Mouse (Mus musculus) C2C12 (cell line): ENCODE measurements around the gene Tmem167. TPM values are rescaled to one million over a fixed set of nuclear protein-coding genes. Genes with fewer than 3 reads are reported as not detected.

Experiments
- H3K27me3 ChIP-seq: one replicate; pipeline ENCODE4 v1.6.1; 2011; ENCODE audit not compliant: control insufficient read depth, insufficient read depth, insufficient read length
- H3K36me3 ChIP-seq: one replicate; pipeline ENCODE4 v1.6.1; 2011; ENCODE audit not compliant: control insufficient read depth, insufficient read depth
- H3K4me3 ChIP-seq: one replicate; pipeline ENCODE4 v1.5.1; 2011; ENCODE audit warnings: mild to moderate bottlenecking, control low read depth; ENCODE audit not compliant: poor library complexity, insufficient read depth, severe bottlenecking
- H3K79me2 ChIP-seq: one replicate; pipeline ENCODE4 v1.6.1; 2011; ENCODE audit not compliant: control insufficient read depth, insufficient read depth
- H3K79me3 ChIP-seq: one replicate; pipeline ENCODE4 v1.6.1; 2011; ENCODE audit warnings: low read depth, control low read depth
- H3ac ChIP-seq: one replicate; pipeline ENCODE3; 2011; ENCODE audit warnings: low read depth; ENCODE audit not compliant: control insufficient read depth, insufficient read length
- CEBPB ChIP-seq: IDR thresholded peaks from one replicate; pipeline ENCODE4 v1.6.1; 2011; ENCODE audit warnings: low read depth, mild to moderate bottlenecking, control low read depth, moderate library complexity
- CTCF ChIP-seq: IDR thresholded peaks from one replicate; pipeline ENCODE4 v1.5.1; 2011; ENCODE audit not compliant: control insufficient read depth, insufficient read depth, insufficient read length
- FOSL1 ChIP-seq: IDR thresholded peaks from one replicate; pipeline ENCODE4 v1.8.0; 2011; ENCODE audit warnings: mild to moderate bottlenecking, low read length; ENCODE audit not compliant: poor library complexity, insufficient read depth, severe bottlenecking
- MAX ChIP-seq: IDR thresholded peaks from one replicate; pipeline ENCODE4 v1.6.1; 2011; ENCODE audit warnings: mild to moderate bottlenecking, control low read depth
- MYOD1 ChIP-seq: IDR thresholded peaks from one replicate; pipeline ENCODE4 v1.6.1; 2011; ENCODE audit warnings: low read depth; ENCODE audit not compliant: control insufficient read depth, insufficient read length
- MYOG ChIP-seq: IDR thresholded peaks from one replicate; pipeline ENCODE4 v1.6.1; 2011; ENCODE audit not compliant: control insufficient read depth, insufficient read length; ENCODE audit errors: extremely low read depth
- USF1 ChIP-seq: IDR thresholded peaks from one replicate; pipeline ENCODE4 v1.6.1; 2011; ENCODE audit warnings: low read depth, mild to moderate bottlenecking, control low read depth, moderate library complexity
- polyA plus RNA-seq: library from polyadenylated mRNA; unstranded; fragments of >200 nt; fragmentation: generic; extraction: Trizol; gene quantifications from one replicate; pipeline ENCODE4 v1.2.1, GENCODE M21; 2012; ENCODE audit warnings: missing spikeins

Tmem167 gene
- polyA plus RNA-seq, 1 experiment, result 10.0 TPM

GRCm38 (mm10) chr13:90186694-90187093 is 97.8 kb downstream of the Tmem167 start:
- H3K79me2 ChIP-seq, result no peaks in the 10 kb centered on the region
- no peak overlapping the region for H3K4me3 ChIP-seq
- H3K27me3 ChIP-seq, result no peaks in the 10 kb centered on the region
- no peak overlapping the region for H3ac ChIP-seq
- no peaks in the 10 kb centered on the region for H3K36me3 ChIP-seq
- TF ChIP-seq FOSL1 (no peak), USF1 (no peak), MAX (no peak), MYOD1 (no peak), MYOG (no peak), CTCF (no peak), CEBPB (no peak)
- no peaks in the 10 kb centered on the region for H3K79me3 ChIP-seq

- H3ac ChIP-seq, result no peak overlapping the region
- H3K36me3 ChIP-seq, result no peaks in the 10 kb centered on the region
- TF ChIP-seq MYOD1 (no peak), MYOG (no peak), CEBPB (no peak), MAX (no peak), USF1 (no peak), FOSL1 (no peak), CTCF (no peak)
- H3K79me2 ChIP-seq, result no peaks in the 10 kb centered on the region
- H3K27me3 ChIP-seq, result no peaks in the 10 kb centered on the region
- H3K79me3 ChIP-seq, result no peaks in the 10 kb centered on the region
- no peak overlapping the region for H3K4me3 ChIP-seq
These were observed 99.1 kb downstream of the Tmem167 start for GRCm38 (mm10) chr13:90188021-90188420.

- Histone ChIP-seq H3ac (no peak overlapping the region), H3K79me2 (no peaks in the 10 kb centered on the region), H3K36me3 (no peaks in the 10 kb centered on the region), H3K79me3 (no peaks in the 10 kb centered on the region), H3K27me3 (no peaks in the 10 kb centered on the region), H3K4me3 (no peak overlapping the region)
- TF ChIP-seq CTCF, result no peak
- no peak for TF ChIP-seq CEBPB
- TF ChIP-seq USF1, result no peak
- TF ChIP-seq MAX, result no peak
- TF ChIP-seq MYOG, result no peak
- no peak for TF ChIP-seq MYOD1
- TF ChIP-seq FOSL1, result no peak
These were observed 102.9 kb downstream of the Tmem167 start for GRCm38 (mm10) chr13:90191794-90192193.

Other genes starting within 250 kb of the Tmem167 start
- 6.0 TPM for gene Xrcc4, start 485 bp downstream of the Tmem167 start, polyA plus RNA-seq